Mouse (Mus musculus): ENCODE results near the gene Tmem190.

DNA sequence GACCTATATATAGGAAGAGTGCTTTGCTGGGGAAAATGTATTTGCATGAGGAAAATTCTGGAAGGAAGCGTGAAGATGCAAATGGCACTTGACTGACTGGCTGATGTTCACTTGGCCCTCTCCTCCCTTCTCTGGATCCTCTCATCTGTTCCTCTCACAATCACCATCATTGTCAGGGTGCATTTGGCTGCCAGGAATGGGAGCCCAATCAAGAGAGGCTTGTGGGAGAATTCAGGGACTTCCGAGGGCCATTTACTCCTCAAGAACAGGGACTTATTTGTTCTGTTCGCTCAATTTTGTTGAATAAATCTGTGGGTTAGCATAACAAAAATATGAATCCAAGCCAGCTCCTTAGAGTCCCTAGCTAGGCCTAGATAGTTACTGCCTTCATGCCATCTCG is 39.0 kb downstream of the Tmem190 start:
- no peak for TF ChIP-seq POLR2A (IDR thresholded peaks at IDR 0.05; ENCODE audit: control insufficient read depth, low read depth, low read length)
- TF ChIP-seq CTCF (IDR thresholded peaks at IDR 0.05; ENCODE audit: control insufficient read depth, insufficient read depth, insufficient replicate concordance, low read depth, low read length) = no peak

Data from testis, adult 2 months (tissue).